Mouse (Mus musculus): ENCODE data around the gene Tollip.

- TF ChIP-seq EP300 (IDR thresholded peaks at IDR 0.05; ENCODE audit: low read depth) (no peak), CTCF (IDR thresholded peaks at IDR 0.05; ENCODE audit: low read depth) (no peak)
Measured at GRCm38 (mm10) chr7:141838779-141839178, 79.5 kb downstream of the Tollip start, which contains the start of gene Muc5b.

All from liver, postnatal 0 days (tissue).